Mouse (Mus musculus) embryonic facial prominence, embryonic 15.5 days (tissue): ENCODE data around the gene Ms4a6c. TPM values are rescaled to one million over a fixed set of nuclear protein-coding genes. Genes with fewer than 3 reads are reported as not detected.
"Not testable (repeated sequence)": the region's sequence is repeated elsewhere in the genome, so short reads cannot be mapped to it uniquely, and the experiment has no call there.

Experiments
- ATAC-seq: fragments of 200-750 bp; cut with Nextera tagmentation; 2 replicates; pipeline ENCODE4 v1.8.0; 2017; ENCODE audit warnings: low read depth, moderate TSS enrichment; ENCODE audit not compliant: insufficient number of reproducible peaks, low FRiP score, low TSS enrichment
- H3K27ac ChIP-seq: fragments of 300-500 bp; sonication (generic); replicated peaks from 2 replicates; pipeline ENCODE4 v1.5.1; 2015; ENCODE audit warnings: mild to moderate bottlenecking, inconsistent platforms
- H3K27me3 ChIP-seq: fragments of 300-500 bp; sonication (generic); 2 replicates; pipeline ENCODE4 v1.6.1; 2015; ENCODE audit warnings: inconsistent platforms
- H3K36me3 ChIP-seq: fragments of 300-500 bp; sonication (generic); 2 replicates; pipeline ENCODE4 v1.6.1; 2015; ENCODE audit warnings: mild to moderate bottlenecking, inconsistent platforms
- H3K4me1 ChIP-seq: fragments of 300-500 bp; sonication (generic); 2 replicates; pipeline ENCODE4 v1.6.1; 2015; ENCODE audit warnings: inconsistent platforms
- H3K4me2 ChIP-seq: fragments of 300-500 bp; sonication (generic); replicated peaks from 2 replicates; pipeline ENCODE4 v1.6.1; 2015; ENCODE audit warnings: mild to moderate bottlenecking, inconsistent platforms
- H3K4me3 ChIP-seq: fragments of 300-500 bp; sonication (generic); replicated peaks from 2 replicates; pipeline ENCODE4 v1.5.1; 2015; ENCODE audit warnings: mild to moderate bottlenecking, inconsistent platforms
- H3K9ac ChIP-seq: fragments of 300-500 bp; sonication (generic); 2 replicates; pipeline ENCODE4 v1.6.1; 2015; ENCODE audit warnings: inconsistent platforms
- H3K9me3 ChIP-seq: fragments of 300-500 bp; sonication (generic); replicated peaks from 2 replicates; pipeline ENCODE4 v1.6.1; 2016; ENCODE audit warnings: inconsistent platforms
- WGBS: fragments of 180-500 bp; shearing (Covaris S2); methylation state at CpG from one replicate; pipeline ENCODE4 v1.1.7; 2015; 5-methylcytosine and 5-hydroxymethylcytosine counted together
- polyA plus RNA-seq: library from polyadenylated mRNA; unstranded; fragments of >200 nt; fragmentation: Nextera tagmentation; extraction: Ambion mirVana; gene quantifications from 2 replicates; pipeline ENCODE4 v1.2.1, GENCODE M21; 2015

The Ms4a6c gene
- polyA plus RNA-seq, 1 experiment from 2014 or later, result 12.5 TPM

GRCm38 (mm10) chr19:11483941-11484340, 14.8 kb downstream of the Ms4a6c start:
- Histone ChIP-seq H3K36me3 (no peaks in the 10 kb centered on the region), H3K4me1 (no peaks in the 10 kb centered on the region), H3K9ac (no peak overlapping the region), H3K4me2 (no peak overlapping the region), H3K27ac (no peak overlapping the region), H3K27me3 (no peaks in the 10 kb centered on the region), H3K9me3 (no peaks in the 10 kb centered on the region), H3K4me3 (no peak overlapping the region)
- ATAC-seq, result no peak
- WGBS, result 65% methylated on average over 4 of the region's 4 CpGs

DNA sequence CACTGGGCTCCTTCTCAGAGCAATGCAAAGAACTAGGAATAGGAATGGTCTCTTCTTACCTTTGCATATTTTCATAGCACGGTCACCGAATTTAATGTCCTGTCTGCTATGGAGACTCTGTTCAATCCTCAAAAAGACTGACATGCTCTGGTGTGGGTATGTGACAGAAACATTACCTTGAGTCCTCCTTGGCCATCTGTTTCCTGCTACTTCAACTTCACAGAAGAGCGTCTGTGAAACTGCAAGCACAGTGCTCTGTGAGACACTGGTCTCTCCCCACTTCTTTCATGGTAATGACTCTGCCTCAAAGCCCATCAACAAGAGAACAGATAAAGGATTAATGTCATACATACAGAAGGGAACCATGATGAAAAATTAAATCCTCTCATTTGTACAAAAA, 15.2 kb downstream of the Ms4a6c start:
- WGBS, result 75% methylated on average over 3 of the region's 3 CpGs
- no peak for ATAC-seq
- Histone ChIP-seq H3K4me2 (no peak overlapping the region), H3K27me3 (no peaks in the 10 kb centered on the region), H3K27ac (no peak overlapping the region), H3K9me3 (no peaks in the 10 kb centered on the region), H3K9ac (no peak overlapping the region), H3K4me3 (no peak overlapping the region), H3K36me3 (no peaks in the 10 kb centered on the region), H3K4me1 (no peaks in the 10 kb centered on the region)

DNA sequence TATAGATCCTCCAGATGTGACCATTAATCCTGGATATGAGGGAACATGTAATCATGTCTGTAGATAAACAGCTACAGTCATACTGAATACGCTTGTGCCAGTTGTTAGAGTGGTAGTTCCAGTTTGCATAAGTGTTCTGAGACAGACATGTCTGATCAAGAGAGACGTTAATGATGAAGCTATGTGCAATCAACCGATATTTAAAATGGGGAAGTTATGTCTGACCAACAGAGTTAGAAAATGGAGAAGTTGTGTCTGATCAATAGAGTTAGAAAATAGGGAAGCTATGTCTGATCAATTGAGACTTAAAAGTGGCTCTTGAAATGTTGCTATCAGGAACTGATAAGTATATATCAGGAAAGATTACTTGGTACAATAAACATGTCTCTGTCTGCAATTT, 16.1 kb downstream of the Ms4a6c start:
- 75% methylated on average over 3 of the region's 3 CpGs for WGBS
- H3K4me1 ChIP-seq, result no peaks in the 10 kb centered on the region
- H3K4me2 ChIP-seq, result no peak overlapping the region
- no peaks in the 10 kb centered on the region for H3K27me3 ChIP-seq
- H3K9ac ChIP-seq, result no peak overlapping the region
- no peak for ATAC-seq
- H3K27ac ChIP-seq, result no peak overlapping the region
- no peaks in the 10 kb centered on the region for H3K9me3 ChIP-seq
- no peaks in the 10 kb centered on the region for H3K36me3 ChIP-seq
- no peak overlapping the region for H3K4me3 ChIP-seq

DNA sequence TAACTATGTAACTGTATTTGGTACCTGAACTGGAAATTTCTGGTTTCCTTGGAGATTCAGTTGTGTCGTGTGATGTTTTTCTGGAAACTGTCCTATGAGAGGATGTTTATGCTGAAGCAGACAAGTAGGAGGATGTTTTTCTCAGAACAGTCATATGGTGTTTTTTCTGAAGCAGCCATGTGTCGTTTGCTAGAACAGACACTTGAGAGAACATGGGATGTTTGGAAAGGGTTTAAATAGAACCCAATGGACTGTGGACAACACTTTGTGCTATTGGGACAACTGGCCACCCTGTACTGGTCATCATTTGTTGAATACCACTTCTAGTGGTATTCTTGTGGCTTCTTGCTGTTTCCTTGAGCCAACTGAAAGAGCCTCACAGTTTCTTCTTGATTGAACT, 16.6 kb downstream of the Ms4a6c start, which contains the start of gene Gm8369:
Gm8369 (plus strand) TSS at position 193 of the 400 bp plus-strand sequence.
- Histone ChIP-seq H3K36me3 (no peaks in the 10 kb centered on the region), H3K4me3 (no peak within 1 kb of the TSS), H3K4me1 (no peaks in the 10 kb centered on the region), H3K27ac (no peak within 1 kb of the TSS), H3K9ac (no peak within 1 kb of the TSS), H3K9me3 (no peaks in the 10 kb centered on the region), H3K4me2 (no peak within 1 kb of the TSS), H3K27me3 (no peaks in the 10 kb centered on the region)
- 68% methylated on average over 2 of the region's 2 CpGs for WGBS
- no peak for ATAC-seq

DNA sequence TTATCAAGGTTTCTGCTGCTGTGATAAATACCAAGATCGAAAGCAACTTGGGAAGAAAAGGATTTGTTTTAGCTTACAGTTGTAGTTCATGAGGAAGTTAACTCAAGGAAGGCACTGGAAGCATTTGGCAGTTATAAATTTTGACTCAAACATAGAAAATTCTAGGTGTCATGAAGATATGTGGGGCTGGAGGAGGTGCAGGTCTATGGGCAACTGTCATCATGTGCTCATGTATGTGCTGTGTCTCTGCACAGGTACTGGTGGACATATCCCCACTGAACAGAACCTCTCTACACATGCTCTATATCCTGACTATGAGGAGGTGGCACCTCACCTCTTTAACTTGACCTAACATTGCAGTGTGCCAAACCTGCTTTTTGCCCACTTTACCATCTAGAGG, 17.4 kb downstream of the Ms4a6c start:
- no peak overlapping the region for H3K9ac ChIP-seq
- ATAC-seq, result no peak
- H3K27me3 ChIP-seq, result no peaks in the 10 kb centered on the region
- H3K4me3 ChIP-seq, result no peak overlapping the region
- no peaks in the 10 kb centered on the region for H3K36me3 ChIP-seq
- H3K4me2 ChIP-seq, result no peak overlapping the region
- H3K27ac ChIP-seq, result no peak overlapping the region
- no peaks in the 10 kb centered on the region for H3K9me3 ChIP-seq
- 86% methylated on average over 1 of the region's 1 CpGs for WGBS
- H3K4me1 ChIP-seq, result no peaks in the 10 kb centered on the region

DNA sequence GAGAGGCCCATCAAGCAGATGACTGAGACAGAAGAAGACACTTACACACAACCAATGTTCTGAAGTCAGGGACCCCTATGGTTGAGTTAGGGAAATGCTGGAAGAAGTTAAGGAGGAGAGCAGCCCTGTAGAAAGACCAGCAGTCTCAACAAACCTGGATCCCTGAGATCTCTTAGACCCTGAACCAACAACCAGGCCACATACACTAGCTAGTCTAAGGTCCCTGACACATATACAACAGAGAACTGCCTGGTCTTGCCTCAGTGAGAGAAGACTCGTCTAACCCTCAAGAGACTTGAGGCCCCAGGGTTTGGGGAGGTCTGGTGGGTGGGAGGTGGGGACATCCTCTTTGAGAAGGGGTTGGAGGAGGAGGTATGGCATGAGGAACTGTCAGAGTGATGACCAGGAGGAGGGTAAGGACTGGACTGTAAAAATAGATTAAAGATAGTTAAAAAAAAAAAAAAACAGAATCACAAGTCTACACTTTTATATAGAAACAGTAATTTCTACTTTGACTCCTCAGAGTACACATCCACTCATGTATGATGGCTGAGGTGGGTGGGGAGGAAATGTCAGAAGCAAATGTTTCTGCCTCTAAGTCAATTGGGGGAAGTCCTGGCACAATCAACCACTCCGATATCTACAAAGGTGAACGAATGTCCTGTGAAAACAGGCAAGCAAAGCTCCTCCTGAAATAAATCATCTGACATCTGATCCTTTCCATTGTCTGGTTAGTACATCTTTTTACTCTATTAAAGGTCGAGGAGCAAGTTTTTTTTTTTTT, 22.4 kb downstream of the Ms4a6c start:
- WGBS, result 58% methylated on average over 4 of the region's 4 CpGs
- no peak overlapping the region for H3K4me2 ChIP-seq

GRCm38 (mm10) chr19:11492671-11493070, 23.5 kb downstream of the Ms4a6c start:
- Histone ChIP-seq H3K9ac (no peak overlapping the region), H3K36me3 (no peaks in the 10 kb centered on the region), H3K27ac (no peak overlapping the region), H3K4me3 (no peak overlapping the region), H3K9me3 (no peaks in the 10 kb centered on the region), H3K27me3 (no peaks in the 10 kb centered on the region), H3K4me1 (no peaks in the 10 kb centered on the region), H3K4me2 (no peak overlapping the region)
- ATAC-seq, result no peak
- WGBS, result 88% methylated on average over 1 of the region's 1 CpGs

More for the DNA sequence above, 22.4 kb downstream of the Ms4a6c start:
- Histone ChIP-seq H3K27ac (no peak overlapping the region), H3K9ac (no peak overlapping the region), H3K4me1 (no peaks in the 10 kb centered on the region), H3K9me3 (no peaks in the 10 kb centered on the region), H3K27me3 (no peaks in the 10 kb centered on the region), H3K4me3 (no peak overlapping the region), H3K36me3 (no peaks in the 10 kb centered on the region)
- no peak for ATAC-seq

- WGBS, result 79% methylated on average over 3 of the region's 3 CpGs
- no peak overlapping the region for H3K4me3 ChIP-seq
- no peaks in the 10 kb centered on the region for H3K36me3 ChIP-seq
- no peaks in the 10 kb centered on the region for H3K27me3 ChIP-seq
- H3K9me3 ChIP-seq, result no peaks in the 10 kb centered on the region
- no peak overlapping the region for H3K27ac ChIP-seq
- no peak overlapping the region for H3K4me2 ChIP-seq
- H3K4me1 ChIP-seq, result no peaks in the 10 kb centered on the region
- no peak for ATAC-seq
- no peak overlapping the region for H3K9ac ChIP-seq
Observed at GRCm38 (mm10) chr19:11494519-11494918, 25.4 kb downstream of the Ms4a6c start.

GRCm38 (mm10) chr19:11496361-11496760, 27.2 kb downstream of the Ms4a6c start:
- Histone ChIP-seq H3K36me3 (no peaks in the 10 kb centered on the region), H3K4me3 (no peak overlapping the region), H3K4me2 (no peak overlapping the region), H3K4me1 (no peaks in the 10 kb centered on the region), H3K27me3 (no peaks in the 10 kb centered on the region), H3K9me3 (no peaks in the 10 kb centered on the region), H3K27ac (no peak overlapping the region), H3K9ac (no peak overlapping the region)
- no peak for ATAC-seq
- WGBS, result 84% methylated on average over 6 of the region's 6 CpGs

DNA sequence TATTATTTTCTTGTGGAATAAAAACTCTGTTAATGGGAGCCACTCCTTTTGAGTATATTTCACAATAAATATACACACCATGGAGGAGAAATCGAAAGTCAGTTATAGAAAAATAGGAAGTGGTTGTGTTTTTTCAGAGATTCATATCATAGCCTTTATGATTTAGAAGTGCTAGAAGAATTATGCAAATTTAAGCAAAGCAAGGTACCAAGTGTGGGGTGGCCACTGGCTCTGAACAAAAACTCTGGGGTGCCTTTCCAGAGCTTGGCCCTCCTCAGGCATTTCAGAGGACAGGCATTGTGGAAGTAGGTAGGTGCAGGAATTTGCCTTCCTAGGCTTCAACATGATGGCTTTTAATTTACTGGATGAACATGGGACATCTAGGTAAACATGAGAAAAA, 28.1 kb downstream of the Ms4a6c start:
- WGBS, result 73% methylated on average over 1 of the region's 1 CpGs
- ATAC-seq, H3K27me3 ChIP-seq, H3K9ac ChIP-seq, H3K27ac ChIP-seq, H3K4me3 ChIP-seq, H3K9me3 ChIP-seq, H3K4me2 ChIP-seq, H3K4me1 ChIP-seq, H3K36me3 ChIP-seq: not testable (repeated sequence)

DNA sequence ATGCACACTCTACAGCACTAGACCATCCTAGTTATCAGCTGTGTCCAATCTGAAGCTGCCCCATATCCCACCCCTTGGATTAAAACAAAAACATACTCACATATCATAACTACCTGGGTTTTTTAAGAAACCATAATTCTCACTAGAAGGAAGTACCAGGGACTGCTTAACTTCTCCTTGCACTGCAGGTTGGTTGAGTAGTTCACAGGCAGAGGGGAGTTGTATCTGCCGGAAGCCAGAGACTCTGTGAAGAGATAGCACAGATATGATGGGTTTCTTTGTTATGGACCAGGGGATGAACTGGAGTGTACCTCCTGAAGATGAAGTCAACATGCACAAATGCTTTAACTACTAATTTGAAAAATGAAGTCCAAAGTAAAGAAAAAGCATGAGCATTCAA, 31.6 kb downstream of the Ms4a6c start:
- H3K27me3 ChIP-seq, result no peaks in the 10 kb centered on the region
- H3K9me3 ChIP-seq, result no peaks in the 10 kb centered on the region
- H3K4me1 ChIP-seq, result no peaks in the 10 kb centered on the region
- no peak overlapping the region for H3K27ac ChIP-seq
- no peaks in the 10 kb centered on the region for H3K36me3 ChIP-seq
- H3K9ac ChIP-seq, result no peak overlapping the region
- H3K4me3 ChIP-seq, result no peak overlapping the region
- ATAC-seq, result no peak
- no peak overlapping the region for H3K4me2 ChIP-seq
- WGBS, result 91% methylated on average over 1 of the region's 1 CpGs

GRCm38 (mm10) chr19:11501326-11501725, 32.2 kb downstream of the Ms4a6c start:
- Histone ChIP-seq H3K4me3 (no peak overlapping the region), H3K27ac (no peak overlapping the region), H3K9ac (no peak overlapping the region), H3K9me3 (no peaks in the 10 kb centered on the region), H3K4me1 (no peaks in the 10 kb centered on the region), H3K27me3 (no peaks in the 10 kb centered on the region), H3K4me2 (no peak overlapping the region), H3K36me3 (no peaks in the 10 kb centered on the region)
- 92% methylated on average over 4 of the region's 4 CpGs for WGBS
- no peak for ATAC-seq
